Mouse (Mus musculus): ENCODE data around the gene Gm14632. TPM values are rescaled to one million over a fixed set of nuclear protein-coding genes. Genes with fewer than 3 reads are reported as not detected.

The Gm14632 gene
- not detected in 2 replicates for polyA plus RNA-seq (2012; ENCODE audit: low replicate concordance)

GRCm38 (mm10) chrX:30329472-30329871 is at the start of gene Gm14632:
Gene Gm14632 (plus strand): TSS chrX:30329772.

Data from hematopoietic multipotent progenitor cell, adult 10-12 weeks (in vitro differentiated cells).